Mouse (Mus musculus) regulatory T cell (primary cell): ENCODE results near the gene Zglp1.

ENCODE experiments used
- in situ Hi-C: fragments of 300-600 bp; cut with MboI, MseI; formaldehyde crosslinking; loops from one replicate; pipeline ENCODE4 v1.15.1; 2025; ENCODE audit warnings: high pct_unique_total_duplicates

Zglp1 gene

GRCm38 (mm10) chr9:21067006-21067684, at the start of gene Zglp1:
Gene Zglp1, minus strand, starts transcription at chr9:21067093.
- in situ Hi-C loops, result no loop called here

- in situ Hi-C loops, result no loop called here
Observed at GRCm38 (mm10) chr9:21115105-21115504, 48.2 kb upstream of the Zglp1 start.

- in situ Hi-C loops, result no loop called here
Observed at GRCm38 (mm10) chr9:21114190-21114589, 47.3 kb upstream of the Zglp1 start.

- in situ Hi-C loops, result no loop called here
Observed at GRCm38 (mm10) chr9:21113751-21114150, 46.9 kb upstream of the Zglp1 start.

- in situ Hi-C loops, result no loop called here
Observed at GRCm38 (mm10) chr9:21107607-21108237, 40.8 kb upstream of the Zglp1 start.

GRCm38 (mm10) chr9:21105760-21106564, 39.1 kb upstream of the Zglp1 start:
- in situ Hi-C loops, result no loop called here

GRCm38 (mm10) chr9:21104814-21105213, 37.9 kb upstream of the Zglp1 start:
- in situ Hi-C loops, result no loop called here

GRCm38 (mm10) chr9:21102076-21102475, 35.2 kb upstream of the Zglp1 start:
- in situ Hi-C loops, result no loop called here

GRCm38 (mm10) chr9:21100447-21101161, 33.7 kb upstream of the Zglp1 start:
- in situ Hi-C loops, result no loop called here

- in situ Hi-C loops, result no loop called here
Observed at GRCm38 (mm10) chr9:21097793-21098192, 30.9 kb upstream of the Zglp1 start.

- in situ Hi-C loops, result no loop called here
Observed at GRCm38 (mm10) chr9:21095958-21096357, 29.1 kb upstream of the Zglp1 start.

- in situ Hi-C loops, result loop anchor here (5.0 kb wide), 1 partner anchor 34 kb away; no protein-coding TSS in a partner anchor
Observed at GRCm38 (mm10) chr9:21093423-21093822, 26.5 kb upstream of the Zglp1 start.

GRCm38 (mm10) chr9:21091707-21092320, 24.9 kb upstream of the Zglp1 start, which contains the start of the genes Gm38431 and Raver1:
Gene Gm38431, minus strand, starts transcription at chr9:21091997.
Gene Raver1, minus strand, starts transcription at chr9:21092008.
- in situ Hi-C loops, result loop anchor here (5.0 kb wide), 1 partner anchor 35 kb away; no protein-coding TSS in a partner anchor

GRCm38 (mm10) chr9:21090972-21091706, 24.2 kb upstream of the Zglp1 start:
- in situ Hi-C loops, result loop anchor here (5.0 kb wide), 1 partner anchor 36 kb away; no protein-coding TSS in a partner anchor

GRCm38 (mm10) chr9:21090537-21090936, 23.6 kb upstream of the Zglp1 start:
- in situ Hi-C loops, result loop anchor here (5.0 kb wide), 1 partner anchor 37 kb away; no protein-coding TSS in a partner anchor

- in situ Hi-C loops, result no loop called here
Observed at GRCm38 (mm10) chr9:21083324-21083723, 16.4 kb upstream of the Zglp1 start.

GRCm38 (mm10) chr9:21081127-21081526, 14.2 kb upstream of the Zglp1 start:
- in situ Hi-C loops, result no loop called here

GRCm38 (mm10) chr9:21075625-21076024, 8.7 kb upstream of the Zglp1 start:
- in situ Hi-C loops, result no loop called here

- in situ Hi-C loops, result no loop called here
Observed at GRCm38 (mm10) chr9:21074173-21074572, 7.3 kb upstream of the Zglp1 start.
